Mouse (Mus musculus) spleen, adult 12 weeks (tissue): ENCODE results near the gene Fam84b.

ENCODE experiments used
- DNase-seq: peaks from one replicate; pipeline ENCODE4 v3.0.0; 2022; ENCODE audit warnings: low spot score

Fam84b gene

GRCm38 (mm10) chr15:60832586-60832985 is 21.0 kb downstream of the Fam84b start:
- no peak for DNase-seq

GRCm38 (mm10) chr15:60826226-60826625 is 27.4 kb downstream of the Fam84b start:
- no peak for DNase-seq

DNA sequence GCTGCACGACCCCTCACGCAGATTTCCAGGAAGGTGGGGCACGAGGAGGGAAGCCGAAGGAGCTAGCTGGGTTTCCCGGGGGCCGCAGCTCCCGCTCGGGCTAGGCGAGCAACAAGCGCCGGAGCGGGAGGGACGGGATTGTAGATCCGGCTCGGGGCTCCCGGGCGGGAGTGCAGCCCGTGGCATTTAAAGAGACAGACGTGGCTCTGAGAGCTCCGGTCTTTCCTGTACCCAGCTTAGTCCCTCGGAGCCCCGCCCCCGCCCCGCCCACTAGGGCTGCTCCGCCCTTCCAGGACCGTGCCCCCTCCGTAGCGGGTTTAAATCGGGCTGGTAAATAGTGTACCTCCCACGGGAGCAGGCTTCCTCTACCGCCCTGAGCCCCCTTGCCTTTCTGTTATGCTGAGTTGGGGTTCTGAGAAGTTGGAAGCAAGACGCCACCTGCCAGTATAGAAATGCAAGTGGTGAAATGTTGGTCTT is 28.8 kb downstream of the Fam84b start:
- DNase-seq: peak; percentile 39

DNA sequence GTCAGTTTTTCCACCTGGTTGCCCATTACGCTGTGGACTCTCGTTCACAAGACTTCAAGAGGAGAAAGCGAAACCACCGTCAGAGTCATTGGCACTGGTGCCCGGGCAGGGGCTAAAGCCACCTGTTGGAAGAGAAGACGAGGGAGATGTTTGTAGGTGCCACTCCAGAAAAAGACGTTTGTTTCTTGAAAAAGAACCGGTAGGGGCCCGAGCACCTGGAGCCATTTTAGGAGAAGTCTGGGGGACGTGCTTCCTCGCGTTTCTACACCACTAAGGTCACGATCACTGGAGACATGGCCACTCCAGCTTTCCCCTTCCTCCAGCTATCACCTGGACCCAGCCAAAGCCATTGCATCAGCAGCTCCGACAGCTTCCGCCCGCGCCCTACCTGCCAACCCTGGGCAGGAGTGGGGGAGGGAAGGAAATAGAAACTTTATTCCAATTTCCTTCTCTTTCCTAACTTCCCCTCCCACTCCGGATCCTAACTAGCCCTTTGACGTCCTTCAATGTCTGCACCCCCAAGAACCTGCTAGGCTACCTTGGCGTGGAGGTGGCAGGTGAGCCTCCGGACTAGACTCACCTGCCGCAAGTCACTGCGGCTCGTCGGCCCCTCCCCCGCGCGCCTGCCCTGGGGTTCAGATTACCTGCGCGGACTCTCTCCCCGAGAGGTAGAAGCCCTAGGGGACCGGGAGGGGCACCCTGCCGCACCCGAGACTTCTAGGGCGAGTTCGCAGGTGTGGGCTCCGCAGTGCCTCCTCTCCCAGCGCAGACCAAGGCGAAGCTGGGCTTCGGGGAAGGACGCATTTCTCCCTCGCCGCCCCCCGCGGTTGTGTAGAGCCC is 29.5 kb downstream of the Fam84b start:
- peak; percentile 3 for DNase-seq

- no peak for DNase-seq
Measured at GRCm38 (mm10) chr15:60823620-60823869, 30.0 kb downstream of the Fam84b start.

GRCm38 (mm10) chr15:60822803-60823619 is 30.6 kb downstream of the Fam84b start:
- DNase-seq: peak; percentile 22

DNA sequence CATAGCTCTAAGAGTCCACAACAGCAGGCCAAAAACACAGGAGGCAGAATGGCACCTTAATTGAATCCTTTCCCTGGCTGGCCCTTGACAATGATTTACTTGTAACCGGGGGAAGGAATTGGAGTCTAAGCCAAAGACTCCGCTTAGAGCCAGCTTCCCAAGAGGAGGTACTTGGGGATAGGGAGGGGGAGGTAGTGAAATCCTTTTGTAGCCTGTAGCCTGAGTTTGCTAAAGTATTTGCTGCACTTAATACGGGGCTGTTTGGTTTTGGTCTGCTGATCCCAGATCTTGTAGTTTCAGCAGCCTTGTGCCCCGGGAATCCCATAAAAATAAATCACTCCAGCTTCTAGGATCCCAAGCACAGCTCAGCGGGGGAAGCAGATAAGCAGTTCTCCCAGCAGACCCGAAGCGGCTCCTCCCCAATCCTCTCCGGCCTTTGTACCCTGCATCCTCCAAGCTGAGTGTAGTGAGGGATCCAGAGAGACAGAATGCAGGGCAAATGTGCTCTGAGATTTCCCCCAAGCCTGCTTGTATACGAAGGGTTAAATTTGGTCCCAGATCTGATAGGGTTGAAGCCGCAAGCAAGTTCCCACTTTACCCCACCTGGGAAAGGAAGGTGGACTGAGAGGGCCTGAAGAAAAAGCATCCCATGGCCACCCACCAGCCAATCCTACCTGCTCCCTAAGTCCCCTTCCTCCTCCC is 31.3 kb downstream of the Fam84b start:
- no peak for DNase-seq

DNA sequence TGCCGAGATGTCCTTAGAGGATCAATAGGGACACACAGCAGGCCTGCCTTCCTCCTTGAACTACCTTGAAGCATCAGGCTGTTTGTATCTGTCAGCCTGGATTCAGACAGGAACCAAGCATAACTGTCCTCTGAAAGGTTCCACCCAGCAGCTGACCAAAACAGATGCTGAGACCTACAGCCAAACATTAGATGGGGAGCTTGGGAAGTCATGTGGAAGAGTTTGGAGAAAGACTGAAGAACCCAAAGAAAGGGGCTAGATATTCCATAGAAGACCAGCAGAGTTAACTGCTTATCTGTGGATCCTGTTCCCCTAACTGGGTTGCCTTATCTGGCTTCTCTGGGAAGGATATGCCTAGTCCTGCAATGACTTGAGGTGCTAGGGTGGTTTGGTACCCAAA is 35.1 kb downstream of the Fam84b start:
- DNase-seq: no peak

GRCm38 (mm10) chr15:60816478-60816877 is 37.1 kb downstream of the Fam84b start:
- no peak for DNase-seq

DNA sequence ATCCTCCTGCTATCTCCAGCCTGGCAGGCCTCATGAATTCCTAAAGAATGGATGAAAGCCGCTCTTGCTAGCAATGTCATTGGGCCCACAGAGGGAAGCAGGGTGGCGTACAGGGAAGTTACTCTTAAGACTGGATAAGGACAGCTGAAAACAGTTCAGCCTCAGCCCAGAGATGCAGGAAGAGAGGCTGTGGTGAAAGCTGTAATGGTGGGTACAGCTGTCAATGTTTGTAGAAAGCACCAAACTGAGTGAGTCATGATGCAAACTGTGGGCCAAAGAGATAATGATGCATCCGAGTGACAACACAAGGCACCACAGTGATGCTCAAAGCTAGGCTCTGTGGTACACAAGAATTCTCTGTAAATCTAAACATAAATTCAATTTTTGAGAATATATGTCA is 39.0 kb downstream of the Fam84b start:
- no peak for DNase-seq

DNA sequence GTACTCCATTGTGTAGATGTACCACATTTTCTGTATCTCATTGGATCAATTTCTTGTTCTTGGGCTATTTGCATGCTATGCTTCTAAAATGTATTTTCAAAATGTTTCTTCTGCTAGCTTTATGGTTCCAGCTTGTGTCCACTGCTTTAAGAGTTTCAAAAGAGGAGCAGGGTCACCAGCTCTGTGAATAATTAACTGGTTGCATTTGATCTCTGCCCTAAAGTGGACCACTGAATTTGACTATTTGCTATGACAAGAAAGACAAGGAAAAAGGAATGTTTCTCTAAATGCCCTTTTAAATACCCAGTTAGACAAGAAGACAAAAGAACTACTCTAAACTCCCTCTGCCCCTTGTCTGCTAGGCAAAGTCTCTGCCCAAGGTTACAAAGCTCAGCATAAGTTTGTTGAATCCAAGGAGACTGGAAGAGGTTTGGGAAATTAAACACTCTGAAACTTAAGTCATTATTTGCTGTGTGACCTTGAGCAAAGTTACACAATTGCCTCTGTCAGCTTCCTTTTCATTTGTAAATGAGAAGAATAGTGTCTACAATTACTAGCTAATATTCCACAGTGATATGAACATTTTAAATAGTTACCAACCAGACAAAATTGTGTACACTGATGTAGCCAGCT is 60.4 kb downstream of the Fam84b start:
- DNase-seq: no peak

- DNase-seq: no peak
Measured at GRCm38 (mm10) chr15:60789084-60789483, 64.5 kb downstream of the Fam84b start.

DNA sequence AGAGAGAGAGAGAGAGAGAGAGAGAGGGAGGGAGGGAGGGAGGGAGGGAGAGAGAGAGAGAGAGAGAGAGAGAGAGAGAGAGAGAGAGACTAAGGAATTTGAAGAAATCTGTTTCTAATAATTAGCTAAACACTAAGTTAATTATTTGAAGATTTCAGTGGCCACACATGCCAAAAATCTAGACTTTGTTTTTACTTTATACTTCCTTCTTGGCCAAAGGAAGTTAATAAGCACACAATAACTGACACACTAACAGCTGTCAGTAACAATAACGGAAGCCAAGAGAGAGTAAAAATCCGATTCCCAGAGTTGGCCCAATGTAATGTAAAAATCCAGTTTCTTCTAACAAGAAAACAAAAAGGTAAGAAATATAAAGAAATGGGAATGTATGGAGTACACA is 69.8 kb downstream of the Fam84b start:
- DNase-seq: no peak

- DNase-seq: no peak
Measured at GRCm38 (mm10) chr15:60779531-60779973, 74.0 kb downstream of the Fam84b start.

- no peak for DNase-seq
Measured at GRCm38 (mm10) chr15:60779063-60779462, 74.5 kb downstream of the Fam84b start.
